Mouse (Mus musculus): ENCODE results near the gene Stambp. TPM values are rescaled to one million over a fixed set of nuclear protein-coding genes. Genes with fewer than 3 reads are reported as not detected.

Stambp gene
- polyA plus RNA-seq (2015; fragmentation: Nextera tagmentation; extraction: Ambion mirVana): 28.5 and 29.4 TPM in 2 replicates

- WGBS: 0% methylated on average over 4 of the region's 11 CpGs
- Histone ChIP-seq H3K27me3 (ENCODE audit: insufficient read depth, low read length) (0 out of 2 replicates have a peak, but pooled peaks cover 6% of the 10 kb centered on the region), H3K4me3 (ENCODE audit: low read length) (peak within 1 kb of the TSS; percentile 93), H3K4me1 (ENCODE audit: insufficient read depth, low read length) (peaks cover 8% of the 10 kb centered on the region), H3K36me3 (ENCODE audit: insufficient read depth, low read length) (no peaks in the 10 kb centered on the region; the same call in 1 of the 2 replicates), H3K9me3 (ENCODE audit: low read length) (no peaks in the 10 kb centered on the region), H3K4me2 (replicated peaks; ENCODE audit: low read depth, low read length) (peak within 1 kb of the TSS; percentile 92), H3K27ac (ENCODE audit: low read length) (peak within 1 kb of the TSS; percentile 45; the same call in 1 of the 2 replicates), H3K9ac (replicated peaks; ENCODE audit: low read length) (peak within 1 kb of the TSS; percentile 79)
- peak; percentile 70 for ATAC-seq (ENCODE audit: low FRiP score, low TSS enrichment)
Observed at GRCm38 (mm10) chr6:83572671-83573070, at the start of gene Stambp. Stambp (minus strand) TSS chr6:83572729.

GRCm38 (mm10) chr6:83619955-83620354 lies 47.4 kb upstream of the Stambp start:
- WGBS: 51% methylated on average over 9 of the region's 9 CpGs
- no peak for ATAC-seq (ENCODE audit: low FRiP score, low TSS enrichment)
- H3K9ac ChIP-seq (replicated peaks; ENCODE audit: low read length): no peak overlapping the region
- no peak overlapping the region for H3K27ac ChIP-seq (ENCODE audit: low read length)
- no peaks in the 10 kb centered on the region for H3K36me3 ChIP-seq (ENCODE audit: insufficient read depth, low read length)
- no peak overlapping the region for H3K4me2 ChIP-seq (replicated peaks; ENCODE audit: low read depth, low read length)
- H3K27me3 ChIP-seq (ENCODE audit: insufficient read depth, low read length): no peaks in the 10 kb centered on the region
- no peaks in the 10 kb centered on the region for H3K4me1 ChIP-seq (ENCODE audit: insufficient read depth, low read length)
- H3K4me3 ChIP-seq (ENCODE audit: low read length): no peak overlapping the region
- no peaks in the 10 kb centered on the region for H3K9me3 ChIP-seq (ENCODE audit: low read length)

GRCm38 (mm10) chr6:83617581-83618335 lies 45.2 kb upstream of the Stambp start:
- H3K9me3 ChIP-seq (ENCODE audit: low read length): no peaks in the 10 kb centered on the region
- H3K4me3 ChIP-seq (ENCODE audit: low read length): no peak overlapping the region
- no peaks in the 10 kb centered on the region for H3K27me3 ChIP-seq (ENCODE audit: insufficient read depth, low read length)
- no peak overlapping the region for H3K27ac ChIP-seq (ENCODE audit: low read length)
- H3K9ac ChIP-seq (replicated peaks; ENCODE audit: low read length): no peak overlapping the region
- ATAC-seq (ENCODE audit: low FRiP score, low TSS enrichment): no peak
- no peaks in the 10 kb centered on the region for H3K4me1 ChIP-seq (ENCODE audit: insufficient read depth, low read length)
- WGBS: 77% methylated on average over 15 of the region's 15 CpGs
- H3K4me2 ChIP-seq (replicated peaks; ENCODE audit: low read depth, low read length): no peak overlapping the region
- no peaks in the 10 kb centered on the region for H3K36me3 ChIP-seq (ENCODE audit: insufficient read depth, low read length)

GRCm38 (mm10) chr6:83616512-83616911 lies 44.0 kb upstream of the Stambp start:
- ATAC-seq (ENCODE audit: low FRiP score, low TSS enrichment): no peak
- Histone ChIP-seq H3K27ac (ENCODE audit: low read length) (no peak overlapping the region), H3K9ac (replicated peaks; ENCODE audit: low read length) (no peak overlapping the region), H3K27me3 (ENCODE audit: insufficient read depth, low read length) (no peaks in the 10 kb centered on the region), H3K9me3 (ENCODE audit: low read length) (no peaks in the 10 kb centered on the region), H3K4me2 (replicated peaks; ENCODE audit: low read depth, low read length) (no peak overlapping the region), H3K4me1 (ENCODE audit: insufficient read depth, low read length) (no peaks in the 10 kb centered on the region), H3K36me3 (ENCODE audit: insufficient read depth, low read length) (no peaks in the 10 kb centered on the region), H3K4me3 (ENCODE audit: low read length) (no peak overlapping the region)
- 69% methylated on average over 5 of the region's 5 CpGs for WGBS

GRCm38 (mm10) chr6:83614469-83614868 lies 41.9 kb upstream of the Stambp start:
- H3K4me1 ChIP-seq (ENCODE audit: insufficient read depth, low read length): no peaks in the 10 kb centered on the region
- no peaks in the 10 kb centered on the region for H3K36me3 ChIP-seq (ENCODE audit: insufficient read depth, low read length)
- ATAC-seq (ENCODE audit: low FRiP score, low TSS enrichment): no peak
- no peak overlapping the region for H3K27ac ChIP-seq (ENCODE audit: low read length)
- H3K9me3 ChIP-seq (ENCODE audit: low read length): no peaks in the 10 kb centered on the region
- no peaks in the 10 kb centered on the region for H3K27me3 ChIP-seq (ENCODE audit: insufficient read depth, low read length)
- 86% methylated on average over 4 of the region's 4 CpGs for WGBS
- H3K9ac ChIP-seq (replicated peaks; ENCODE audit: low read length): no peak overlapping the region
- no peak overlapping the region for H3K4me3 ChIP-seq (ENCODE audit: low read length)
- H3K4me2 ChIP-seq (replicated peaks; ENCODE audit: low read depth, low read length): no peak overlapping the region

GRCm38 (mm10) chr6:83612976-83613375 lies 40.4 kb upstream of the Stambp start:
- H3K4me1 ChIP-seq (ENCODE audit: insufficient read depth, low read length): no peaks in the 10 kb centered on the region
- 95% methylated on average over 1 of the region's 1 CpGs for WGBS
- H3K27ac ChIP-seq (ENCODE audit: low read length): no peak overlapping the region
- H3K36me3 ChIP-seq (ENCODE audit: insufficient read depth, low read length): no peaks in the 10 kb centered on the region
- no peak overlapping the region for H3K4me2 ChIP-seq (replicated peaks; ENCODE audit: low read depth, low read length)
- H3K27me3 ChIP-seq (ENCODE audit: insufficient read depth, low read length): no peaks in the 10 kb centered on the region
- H3K4me3 ChIP-seq (ENCODE audit: low read length): no peak overlapping the region
- no peak for ATAC-seq (ENCODE audit: low FRiP score, low TSS enrichment)
- H3K9ac ChIP-seq (replicated peaks; ENCODE audit: low read length): no peak overlapping the region
- no peaks in the 10 kb centered on the region for H3K9me3 ChIP-seq (ENCODE audit: low read length)

- WGBS: 71% methylated on average over 6 of the region's 6 CpGs
- no peak overlapping the region for H3K27ac ChIP-seq (ENCODE audit: low read length)
- no peak overlapping the region for H3K9ac ChIP-seq (replicated peaks; ENCODE audit: low read length)
- H3K4me2 ChIP-seq (replicated peaks; ENCODE audit: low read depth, low read length): no peak overlapping the region
- ATAC-seq (ENCODE audit: low FRiP score, low TSS enrichment): no peak
- H3K4me3 ChIP-seq (ENCODE audit: low read length): no peak overlapping the region
- H3K4me1 ChIP-seq (ENCODE audit: insufficient read depth, low read length): no peaks in the 10 kb centered on the region
- peaks cover 7% of the 10 kb centered on the region for H3K27me3 ChIP-seq (ENCODE audit: insufficient read depth, low read length)
- H3K36me3 ChIP-seq (ENCODE audit: insufficient read depth, low read length): no peaks in the 10 kb centered on the region
- H3K9me3 ChIP-seq (ENCODE audit: low read length): no peaks in the 10 kb centered on the region
Observed at GRCm38 (mm10) chr6:83599636-83600174, 27.2 kb upstream of the Stambp start.

GRCm38 (mm10) chr6:83599060-83599550 lies 26.6 kb upstream of the Stambp start:
- peak; percentile 19; the same call in 1 of the 2 replicates for ATAC-seq (ENCODE audit: low FRiP score, low TSS enrichment)
- H3K9me3 ChIP-seq (ENCODE audit: low read length): no peaks in the 10 kb centered on the region
- peaks cover 7% of the 10 kb centered on the region for H3K27me3 ChIP-seq (ENCODE audit: insufficient read depth, low read length)
- no peak overlapping the region for H3K9ac ChIP-seq (replicated peaks; ENCODE audit: low read length)
- no peaks in the 10 kb centered on the region for H3K4me1 ChIP-seq (ENCODE audit: insufficient read depth, low read length)
- H3K4me2 ChIP-seq (replicated peaks; ENCODE audit: low read depth, low read length): peak overlapping the region; percentile 59
- 37% methylated on average over 24 of the region's 24 CpGs for WGBS
- H3K36me3 ChIP-seq (ENCODE audit: insufficient read depth, low read length): no peaks in the 10 kb centered on the region
- peak overlapping the region; percentile 30 for H3K4me3 ChIP-seq (ENCODE audit: low read length)
- no peak overlapping the region for H3K27ac ChIP-seq (ENCODE audit: low read length)

- Histone ChIP-seq H3K4me1 (ENCODE audit: insufficient read depth, low read length) (no peaks in the 10 kb centered on the region), H3K27me3 (ENCODE audit: insufficient read depth, low read length) (peaks cover 7% of the 10 kb centered on the region), H3K4me3 (ENCODE audit: low read length) (peak overlapping the region; percentile 30), H3K9me3 (ENCODE audit: low read length) (no peaks in the 10 kb centered on the region), H3K4me2 (replicated peaks; ENCODE audit: low read depth, low read length) (peak overlapping the region; percentile 59), H3K36me3 (ENCODE audit: insufficient read depth, low read length) (no peaks in the 10 kb centered on the region), H3K27ac (ENCODE audit: low read length) (no peak overlapping the region), H3K9ac (replicated peaks; ENCODE audit: low read length) (no peak overlapping the region)
- ATAC-seq (ENCODE audit: low FRiP score, low TSS enrichment): no peak
- 7% methylated on average over 9 of the region's 9 CpGs for WGBS
Observed at GRCm38 (mm10) chr6:83598646-83599045, 26.1 kb upstream of the Stambp start.

GRCm38 (mm10) chr6:83597988-83598387 lies 25.5 kb upstream of the Stambp start:
- Histone ChIP-seq H3K4me1 (ENCODE audit: insufficient read depth, low read length) (no peaks in the 10 kb centered on the region), H3K27me3 (ENCODE audit: insufficient read depth, low read length) (peaks cover 7% of the 10 kb centered on the region), H3K9me3 (ENCODE audit: low read length) (no peaks in the 10 kb centered on the region), H3K4me2 (replicated peaks; ENCODE audit: low read depth, low read length) (no peak overlapping the region), H3K36me3 (ENCODE audit: insufficient read depth, low read length) (no peaks in the 10 kb centered on the region), H3K9ac (replicated peaks; ENCODE audit: low read length) (no peak overlapping the region), H3K4me3 (ENCODE audit: low read length) (no peak overlapping the region), H3K27ac (ENCODE audit: low read length) (no peak overlapping the region)
- 59% methylated on average over 3 of the region's 3 CpGs for WGBS
- no peak for ATAC-seq (ENCODE audit: low FRiP score, low TSS enrichment)

All from kidney, embryonic 16.5 days (tissue).